Mouse (Mus musculus): ENCODE results near the gene Tcp10a. TPM values are rescaled to one million over a fixed set of nuclear protein-coding genes. Genes with fewer than 3 reads are reported as not detected.
"Not testable (repeated sequence)": the region's sequence is repeated elsewhere in the genome, so short reads cannot be mapped to it uniquely, and the experiment has no call there.

The Tcp10a gene
- polyA plus RNA-seq, 1 experiment from 2014 or later, result 0.03 TPM

GRCm38 (mm10) chr17:7388341-7388957, 64.0 kb downstream of the Tcp10a start:
- CTCF ChIA-PET; ATAC-seq; H3K27me3 ChIP-seq; in situ Hi-C loops (cut with MboI; ENCODE audit: low pct_unique_long_range_greater_than_20kb); DNase-seq (ENCODE audit: low read depth, low spot score); POLR2A ChIA-PET: not testable (repeated sequence)

DNA sequence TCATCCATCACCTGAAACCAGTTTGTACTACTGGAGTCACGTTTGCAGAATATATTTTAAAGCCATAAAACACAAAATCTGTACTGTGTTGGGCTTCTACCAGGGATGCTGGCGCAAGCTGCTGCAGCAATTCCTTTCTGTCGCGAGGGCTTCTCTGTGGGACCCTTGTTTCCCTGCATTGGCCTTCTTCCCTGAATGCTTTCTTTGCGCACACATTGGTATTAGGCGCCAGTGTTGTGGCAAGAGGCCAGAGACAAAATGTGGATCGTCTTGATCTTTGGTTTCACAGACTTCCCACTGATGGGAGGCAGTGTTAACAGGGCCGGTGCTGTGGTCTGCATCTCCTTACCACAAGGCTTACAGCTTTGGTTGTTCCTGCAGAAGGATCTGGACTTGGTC, 64.5 kb downstream of the Tcp10a start:
- CTCF ChIA-PET; H3K27me3 ChIP-seq; ATAC-seq; DNase-seq (ENCODE audit: low read depth, low spot score); in situ Hi-C loops (cut with MboI; ENCODE audit: low pct_unique_long_range_greater_than_20kb); POLR2A ChIA-PET: not testable (repeated sequence)

DNA sequence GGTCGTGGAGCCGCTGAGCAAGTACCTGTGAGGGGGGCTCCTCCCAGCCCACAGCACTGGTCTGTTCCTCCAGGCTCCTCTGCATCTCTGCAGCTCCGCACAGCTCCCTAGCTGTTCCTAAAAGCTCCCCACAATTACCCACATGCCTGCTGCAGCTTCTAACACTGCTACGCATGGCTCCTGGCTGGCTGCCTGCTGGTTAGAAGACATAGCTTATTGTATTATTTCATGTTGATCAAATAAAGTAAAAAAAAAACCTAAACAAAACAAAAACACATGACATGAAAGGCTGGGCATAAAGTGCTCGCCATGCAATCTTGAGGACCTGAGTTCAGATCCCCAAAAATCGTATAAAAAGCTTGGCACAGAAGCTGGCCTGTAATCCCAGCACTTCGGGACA, 65.5 kb downstream of the Tcp10a start:
- ATAC-seq; CTCF ChIA-PET; DNase-seq (ENCODE audit: low read depth, low spot score); POLR2A ChIA-PET; H3K27me3 ChIP-seq; in situ Hi-C loops (cut with MboI; ENCODE audit: low pct_unique_long_range_greater_than_20kb): not testable (repeated sequence)

- H3K27me3 ChIP-seq; POLR2A ChIA-PET; CTCF ChIA-PET; ATAC-seq; in situ Hi-C loops (cut with MboI; ENCODE audit: low pct_unique_long_range_greater_than_20kb); DNase-seq (ENCODE audit: low read depth, low spot score): not testable (repeated sequence)
These were observed 70.7 kb downstream of the Tcp10a start for GRCm38 (mm10) chr17:7395116-7395515.

Other genes with a start within 250 kb of the Tcp10a start
- 19.9 TPM for gene Rps6ka2, start 154.5 kb upstream of the Tcp10a start, polyA plus RNA-seq (2021)
- 0.19 TPM for gene Ttll2, start 28.1 kb downstream of the Tcp10a start, polyA plus RNA-seq (2021)
- gene Gm49630, start 47.3 kb downstream of the Tcp10a start, polyA plus RNA-seq (2021), result not detected
- 2.1 TPM for gene Unc93a2, start 60.8 kb downstream of the Tcp10a start, polyA plus RNA-seq (2021)

Measured in Patski (cell line).